ENCODE assay signal across 20 mouse cellular contexts in the genomic region with DNA sequence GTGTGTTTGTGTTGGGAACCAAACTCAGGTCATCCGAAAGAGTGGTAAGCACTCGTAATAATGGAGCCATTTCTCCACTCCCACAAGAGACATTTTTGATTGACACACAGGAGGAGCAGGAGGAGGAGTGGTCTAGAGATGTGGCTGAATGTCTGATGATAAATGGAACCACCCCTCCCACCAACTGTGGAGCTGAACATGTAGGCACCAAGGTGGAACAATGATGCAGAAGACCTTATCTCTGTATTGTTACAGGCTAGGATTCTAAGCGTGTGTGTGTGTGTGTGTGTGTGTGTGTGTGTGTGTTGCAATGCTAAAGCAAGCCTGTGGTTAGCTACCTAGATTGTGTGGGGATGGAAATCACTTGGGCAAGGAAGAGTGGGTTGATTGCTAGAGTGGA. TPM values are rescaled to one million over a fixed set of nuclear protein-coding genes. Genes with fewer than 3 reads are reported as not detected.
DNase-seq lines count a peak whose midpoint lies in the region; ATAC-seq and TF ChIP-seq lines count a peak whose summit lies in the region.
"Had no signal": no experiment of that assay in that cellular context is flagged by ENCODE, and none has a peak within 500 bp of the region (broad histone marks: within the 10 kb centered on the region; RNA-seq: fewer than 3 reads in every experiment).

No protein-coding gene starts in this region.

- no peak for DNase-seq in heart, postnatal 14 days
- DNase-seq in gonadal fat pad, adult 2 months (ENCODE audit: low read depth), result peak; percentile 31
- no peak for DNase-seq in liver, embryonic 14.5 days (ENCODE audit: low read depth in 3 of 3, low spot score in 3 of 3)
- no peak for DNase-seq in forebrain, embryonic 14.5 days (ENCODE audit: low spot score)
- DNase-seq in embryo, embryonic 10 days (ENCODE audit: low spot score), result no peak
- DNase-seq: adrenal gland, postnatal 14 days; cerebellum, adult 9-10 months; gastrocnemius, adult 2 months; kidney, adult 11 months; thymus, adult 2 months had no signal

- intact Hi-C loops in heart, postnatal 14 days (cut with DNase I), result no loop called here

- H3K9me3 ChIP-seq in heart, embryonic 13.5 days, result no peaks in the 10 kb centered on the region
- H3K9me3 ChIP-seq in liver, embryonic 14.5 days (ENCODE audit: control insufficient read depth, low read length), result no peaks in the 10 kb centered on the region
- no peaks in the 10 kb centered on the region for H3K9me3 ChIP-seq in forebrain, embryonic 14.5 days (replicated peaks; ENCODE audit: control insufficient read depth, low read length)
- no peaks in the 10 kb centered on the region for H3K9me3 ChIP-seq in midbrain, embryonic 15.5 days
- H3K9me3 ChIP-seq: forebrain, embryonic 12.5 days; heart, embryonic 10.5 days; limb, embryonic 10.5 days; midbrain, embryonic 13.5 days had no signal

- H3K9ac ChIP-seq in heart, embryonic 13.5 days, result no peak overlapping the region
- H3K9ac ChIP-seq in liver, embryonic 14.5 days (replicated peaks), result peak overlapping the region; percentile 67
- H3K9ac ChIP-seq in forebrain, embryonic 14.5 days (ENCODE audit: low read length), result no peak overlapping the region
- H3K9ac ChIP-seq in midbrain, embryonic 15.5 days, result no peak overlapping the region
- H3K9ac ChIP-seq: forebrain, embryonic 12.5 days; midbrain, embryonic 13.5 days had no signal

- peaks cover 8% of the 10 kb centered on the region for H3K36me3 ChIP-seq in heart, embryonic 13.5 days
- peaks cover 33% of the 10 kb centered on the region for H3K36me3 ChIP-seq in liver, embryonic 14.5 days (replicated peaks; ENCODE audit: control insufficient read depth, insufficient read depth, low read depth)
- no peaks in the 10 kb centered on the region for H3K36me3 ChIP-seq in forebrain, embryonic 14.5 days (ENCODE audit: control insufficient read depth, insufficient read depth, low read length)
- no peaks in the 10 kb centered on the region for H3K36me3 ChIP-seq in midbrain, embryonic 15.5 days (replicated peaks)
- H3K36me3 ChIP-seq: forebrain, embryonic 12.5 days had no signal

- ATAC-seq in heart, embryonic 13.5 days (ENCODE audit: extremely low read depth, insufficient number of reproducible peaks, low FRiP score, low TSS enrichment), result no peak
- ATAC-seq in liver, embryonic 14.5 days (ENCODE audit: insufficient read depth), result peak; percentile 44; the same call in 1 of the 2 replicates
- ATAC-seq in megakaryocyte-erythroid progenitor cell, adult 5-6 weeks (replicated peaks; ENCODE audit: low FRiP score, low TSS enrichment, poor library complexity, severe bottlenecking), result peak; percentile 64
- no peak for ATAC-seq in forebrain, embryonic 14.5 days
- ATAC-seq in midbrain, embryonic 15.5 days (replicated peaks), result no peak
- ATAC-seq: lung, postnatal 0 days; midbrain, embryonic 13.5 days had no signal

- H3K4me3 ChIP-seq in heart, embryonic 13.5 days, result no peak overlapping the region
- H3K4me3 ChIP-seq in liver, embryonic 14.5 days (ENCODE audit: insufficient read depth in 1 of 2, low read depth in 2 of 2, low read length in 2 of 2), result peak overlapping the region in 1 of 2 experiments; percentile 36; a peak in 2 of 4 replicates
- no peak overlapping the region for H3K4me3 ChIP-seq in forebrain, embryonic 14.5 days (ENCODE audit: low read depth, low read length)
- H3K4me3 ChIP-seq in midbrain, embryonic 15.5 days, result no peak overlapping the region
- H3K4me3 ChIP-seq: forebrain, embryonic 12.5 days; gastrocnemius, adult 2 months; heart, embryonic 10.5 days; limb, embryonic 10.5 days; midbrain, embryonic 13.5 days had no signal

- H3K4me1 ChIP-seq in heart, embryonic 13.5 days, result peaks cover 72% of the 10 kb centered on the region
- H3K4me1 ChIP-seq in liver, embryonic 14.5 days (replicated peaks; ENCODE audit: control insufficient read depth in 2 of 2, insufficient read depth in 2 of 2, low read length in 1 of 2), result peaks cover 65% of the 10 kb centered on the region in 2 experiments
- peaks cover 11% of the 10 kb centered on the region for H3K4me1 ChIP-seq in forebrain, embryonic 14.5 days (ENCODE audit: control insufficient read depth, insufficient read depth, low read length)
- H3K4me1 ChIP-seq in midbrain, embryonic 15.5 days, result peaks cover 11% of the 10 kb centered on the region

- 68% methylated on average over 3 of the region's 3 CpGs for WGBS in heart, embryonic 13.5 days
- 19% methylated on average over 3 of the region's 3 CpGs for WGBS in liver, embryonic 14.5 days (ENCODE audit: insufficient replicate concordance)
- WGBS in forebrain, embryonic 14.5 days, result 90% methylated on average over 3 of the region's 3 CpGs
- WGBS in midbrain, embryonic 15.5 days, result 86% methylated on average over 3 of the region's 3 CpGs

- no peak for TF ChIP-seq CTCF in liver, embryonic 14.5 days (IDR thresholded peaks at IDR 0.05; ENCODE audit: low read depth)

- no peaks in the 10 kb centered on the region for H3K27me3 ChIP-seq in heart, embryonic 13.5 days (replicated peaks)
- no peaks in the 10 kb centered on the region for H3K27me3 ChIP-seq in liver, embryonic 14.5 days (ENCODE audit: control insufficient read depth, insufficient read depth, low read length)
- H3K27me3 ChIP-seq in forebrain, embryonic 14.5 days (replicated peaks; ENCODE audit: control insufficient read depth, insufficient read depth, low read length), result no peaks in the 10 kb centered on the region
- H3K27me3 ChIP-seq in midbrain, embryonic 15.5 days (replicated peaks), result no peaks in the 10 kb centered on the region
- H3K27me3 ChIP-seq: forebrain, embryonic 12.5 days; midbrain, embryonic 13.5 days had no signal

- H3K4me2 ChIP-seq in heart, embryonic 13.5 days, result peak overlapping the region; percentile 52; the same call in 1 of the 2 replicates
- H3K4me2 ChIP-seq in liver, embryonic 14.5 days (ENCODE audit: low read depth), result peak overlapping the region; percentile 71
- no peak overlapping the region for H3K4me2 ChIP-seq in forebrain, embryonic 14.5 days (ENCODE audit: low read length)
- H3K4me2 ChIP-seq in midbrain, embryonic 15.5 days, result no peak overlapping the region
- H3K4me2 ChIP-seq: forebrain, embryonic 12.5 days; midbrain, embryonic 13.5 days had no signal

- peak; percentile 57 for TF ChIP-seq EP300 in liver, embryonic 14.5 days (IDR thresholded peaks at IDR 0.05; ENCODE audit: low read depth)

- H3K27ac ChIP-seq in heart, embryonic 13.5 days (replicated peaks), result no peak overlapping the region
- peak overlapping the region; percentile 97 for H3K27ac ChIP-seq in liver, embryonic 14.5 days
- no peak overlapping the region for H3K27ac ChIP-seq in forebrain, embryonic 14.5 days (ENCODE audit: low read depth, low read length)
- no peak overlapping the region for H3K27ac ChIP-seq in midbrain, embryonic 15.5 days
- H3K27ac ChIP-seq: forebrain, embryonic 12.5 days; gastrocnemius, adult 2 months; heart, embryonic 10.5 days; limb, embryonic 10.5 days; macrophage; midbrain, embryonic 13.5 days; stomach, postnatal 0 days had no signal

RNA-seq across cellular contexts. Expression of a gene that starts 13.2 kb away (rescaled TPM):
- 50.2 and 50.8 TPM in 2 replicates for polyA plus RNA-seq in heart, embryonic 13.5 days (2015; fragmentation: Nextera tagmentation; extraction: Ambion mirVana)
- total RNA-seq in heart, postnatal 14 days (2021), result 10 to 100 TPM; 43.3 to 46.0 TPM
- polyA plus RNA-seq in gonadal fat pad, adult 2 months (2012; rRNA removed), result 6.9 and 8.2 TPM in 2 replicates
- 94.7 and 121 TPM in 2 replicates for polyA plus RNA-seq in liver, embryonic 14.5 days (2012; rRNA removed)
- polyA plus RNA-seq in liver, embryonic 14.5 days (2014; fragmentation: Nextera tagmentation; extraction: Ambion mirVana), result 123 and 139 TPM in 2 replicates
- 61.6 and 63.5 TPM in 2 replicates for total RNA-seq in megakaryocyte-erythroid progenitor cell, adult 5-6 weeks (2014; fragmentation: Nextera tagmentation)
- 89.4 and 101 TPM in 2 replicates for total RNA-seq in megakaryocyte-erythroid progenitor cell, adult 5-6 weeks (2017)
- 25.5 and 33.1 TPM in 2 replicates for polyA plus RNA-seq in forebrain, embryonic 14.5 days (2014; fragmentation: Nextera tagmentation; extraction: Ambion mirVana)
- polyA plus RNA-seq in midbrain, embryonic 15.5 days (2015; fragmentation: Nextera tagmentation; extraction: Ambion mirVana), result 54.7 and 62.1 TPM in 2 replicates

Comparison
In these comparisons a context has a peak if more than half of its experiments do, and no peak if none do; other contexts are left out.
1. ATAC-seq: peak in liver, embryonic 14.5 days (single experiment) and megakaryocyte-erythroid progenitor cell, adult 5-6 weeks (single experiment); none in heart, embryonic 13.5 days (single experiment), forebrain, embryonic 14.5 days (single experiment) and midbrain, embryonic 15.5 days (single experiment).
2. H3K4me2 ChIP-seq: peak in heart, embryonic 13.5 days (single experiment) and liver, embryonic 14.5 days (single experiment); none in forebrain, embryonic 14.5 days (single experiment) and midbrain, embryonic 15.5 days (single experiment).